Mouse (Mus musculus): ENCODE measurements around the gene Htra1.

Gene Htra1

DNA sequence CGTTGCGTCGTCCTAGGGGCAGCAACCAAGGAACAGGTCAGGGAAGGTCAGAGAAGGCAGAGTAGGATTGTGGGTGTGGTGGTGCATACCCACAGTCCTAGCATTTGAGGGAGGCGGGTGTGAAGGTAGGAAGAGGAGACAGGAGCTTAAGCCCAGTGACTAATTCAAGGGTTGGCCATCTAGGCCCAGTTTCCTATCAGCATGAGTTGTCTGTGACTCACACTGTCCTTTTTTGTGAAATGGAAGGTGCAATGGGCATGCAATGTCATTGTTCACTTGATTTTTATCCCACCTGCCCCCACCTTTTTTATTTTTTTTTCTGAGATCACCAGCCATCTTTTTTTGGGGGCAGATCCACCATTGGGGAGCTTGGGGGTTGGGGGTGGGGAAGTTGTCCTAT lies 29.5 kb downstream of the Htra1 start:
- in situ Hi-C loops (cut with MboI, MseI) = loop anchor here in 1 of 2 experiments (25.0 kb wide), 1 partner anchor 1803 kb away; no protein-coding TSS in a partner anchor

DNA sequence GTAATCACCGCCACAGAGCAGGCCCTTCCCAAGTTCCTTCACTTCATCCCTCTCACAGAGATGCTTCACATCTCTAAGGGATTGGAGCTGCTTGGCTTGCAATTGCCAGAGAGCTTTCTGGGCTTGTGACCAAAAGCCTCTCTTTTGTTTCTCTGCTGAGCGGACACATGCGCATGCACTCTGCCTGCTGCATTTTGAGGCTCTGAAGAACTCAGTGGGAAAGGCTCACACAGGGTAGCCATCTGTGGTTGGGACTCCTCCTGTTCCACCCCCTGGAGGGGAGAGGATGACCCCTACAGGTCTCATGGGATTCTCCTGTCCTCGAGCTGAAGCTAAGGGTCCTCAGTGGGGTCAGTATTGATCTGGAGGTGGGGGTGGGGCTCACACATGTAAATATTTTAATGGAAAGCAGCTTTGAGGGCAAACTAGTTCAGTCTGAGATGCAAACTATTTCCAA lies 30.0 kb downstream of the Htra1 start:
- in situ Hi-C loops (cut with MboI, MseI) = loop anchor here in 1 of 2 experiments (25.0 kb wide), 1 partner anchor 1804 kb away; no protein-coding TSS in a partner anchor

- in situ Hi-C loops (cut with MboI, MseI) = loop anchor here in 1 of 2 experiments (25.0 kb wide), 1 partner anchor 1804 kb away; no protein-coding TSS in a partner anchor
These were observed 30.5 kb downstream of the Htra1 start for GRCm38 (mm10) chr7:130966451-130966850.

- in situ Hi-C loops (cut with MboI, MseI) = loop anchor here in 1 of 2 experiments (25.0 kb wide), 1 partner anchor 1805 kb away; no protein-coding TSS in a partner anchor
These were observed 31.0 kb downstream of the Htra1 start for GRCm38 (mm10) chr7:130966876-130967275.

DNA sequence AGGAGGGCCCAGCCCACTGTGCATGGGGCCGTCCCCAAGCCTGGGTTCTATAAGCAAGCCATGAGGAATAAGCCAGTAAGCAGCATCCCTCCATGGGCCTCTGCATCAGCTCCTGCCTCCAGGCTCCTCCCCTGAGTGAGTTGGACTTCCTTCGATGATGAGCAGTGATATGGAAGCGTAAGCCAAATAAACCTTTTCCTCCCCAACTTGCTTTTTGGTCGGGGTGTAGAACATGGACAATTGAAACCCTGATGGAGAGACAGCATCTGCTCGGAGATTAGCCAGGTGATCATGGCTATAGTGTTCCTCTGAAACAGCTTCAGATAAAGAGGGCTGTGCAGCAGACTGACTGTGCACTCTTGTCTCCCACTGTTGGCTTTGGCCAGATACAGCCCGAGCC lies 32.0 kb downstream of the Htra1 start:
- in situ Hi-C loops (cut with MboI, MseI) = loop anchor here in 1 of 2 experiments (25.0 kb wide), 1 partner anchor 1806 kb away; no protein-coding TSS in a partner anchor

DNA sequence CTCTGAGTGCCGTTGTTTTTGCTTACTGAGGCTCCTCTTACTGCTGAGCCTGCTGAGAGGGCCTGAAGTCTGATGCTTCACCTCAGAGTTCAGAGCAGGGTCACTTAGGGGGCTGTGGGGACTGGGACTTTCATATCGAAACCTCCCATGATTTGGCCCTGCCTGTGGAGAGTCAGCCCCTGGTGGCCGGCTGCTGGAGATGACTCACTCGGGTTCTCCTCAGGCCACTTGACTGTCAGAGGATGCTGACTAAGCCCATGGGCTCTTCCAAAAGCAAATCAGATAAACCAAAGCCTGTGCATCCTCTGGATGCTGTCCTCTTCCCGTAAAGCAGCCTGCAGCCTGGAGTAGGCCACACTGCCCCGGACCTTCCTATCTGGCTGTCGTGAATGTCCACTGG lies 32.6 kb downstream of the Htra1 start:
- in situ Hi-C loops (cut with MboI, MseI) = loop anchor here in 1 of 2 experiments (25.0 kb wide), 1 partner anchor 1806 kb away; no protein-coding TSS in a partner anchor

GRCm38 (mm10) chr7:130969076-130969475 lies 33.2 kb downstream of the Htra1 start:
- in situ Hi-C loops (cut with MboI, MseI) = loop anchor here in 1 of 2 experiments (25.0 kb wide), 1 partner anchor 1807 kb away; no protein-coding TSS in a partner anchor

DNA sequence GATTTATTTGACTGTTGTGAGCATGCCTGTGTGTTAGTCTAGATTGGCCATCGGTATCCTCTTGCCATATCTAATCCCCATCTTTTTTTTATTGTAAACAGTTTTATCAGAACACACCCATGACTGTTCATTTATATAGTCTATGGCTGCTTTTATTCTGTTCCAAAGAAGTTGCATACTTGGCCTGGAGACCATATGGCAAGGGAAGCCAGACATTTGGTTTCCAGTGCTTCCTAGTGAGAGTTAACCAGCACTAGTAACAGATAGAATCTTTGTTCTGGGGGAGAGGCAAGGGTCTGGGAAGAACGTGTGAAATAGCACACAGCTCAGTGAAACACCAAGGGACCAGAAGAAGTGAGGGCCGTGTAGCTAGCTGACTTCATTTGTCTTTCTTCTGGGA lies 33.6 kb downstream of the Htra1 start:
- in situ Hi-C loops (cut with MboI, MseI) = loop anchor here in 1 of 2 experiments (25.0 kb wide), 1 partner anchor 1807 kb away; no protein-coding TSS in a partner anchor

DNA sequence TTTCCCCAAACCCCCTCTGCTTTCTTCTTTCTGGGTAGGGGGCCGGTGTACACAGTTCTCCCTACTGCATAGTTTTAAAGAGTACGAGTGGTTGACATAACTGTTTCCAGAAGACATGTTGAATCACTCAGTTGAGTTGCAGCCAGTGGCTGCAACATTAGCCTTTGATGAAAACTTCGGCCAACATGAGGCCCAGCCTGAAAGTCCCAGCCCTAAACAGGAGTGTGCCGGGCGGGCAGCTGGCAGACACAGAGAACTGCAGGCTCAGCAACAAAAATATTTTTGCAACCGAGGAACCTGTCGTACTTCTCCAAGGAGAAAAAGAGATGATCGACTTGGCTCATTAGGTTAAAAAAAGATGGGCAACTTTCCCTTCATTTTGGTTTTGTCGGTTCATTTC lies 36.9 kb downstream of the Htra1 start:
- in situ Hi-C loops (cut with MboI, MseI) = loop anchor here in 1 of 2 experiments (25.0 kb wide), 1 partner anchor 1810 kb away; no protein-coding TSS in a partner anchor

DNA sequence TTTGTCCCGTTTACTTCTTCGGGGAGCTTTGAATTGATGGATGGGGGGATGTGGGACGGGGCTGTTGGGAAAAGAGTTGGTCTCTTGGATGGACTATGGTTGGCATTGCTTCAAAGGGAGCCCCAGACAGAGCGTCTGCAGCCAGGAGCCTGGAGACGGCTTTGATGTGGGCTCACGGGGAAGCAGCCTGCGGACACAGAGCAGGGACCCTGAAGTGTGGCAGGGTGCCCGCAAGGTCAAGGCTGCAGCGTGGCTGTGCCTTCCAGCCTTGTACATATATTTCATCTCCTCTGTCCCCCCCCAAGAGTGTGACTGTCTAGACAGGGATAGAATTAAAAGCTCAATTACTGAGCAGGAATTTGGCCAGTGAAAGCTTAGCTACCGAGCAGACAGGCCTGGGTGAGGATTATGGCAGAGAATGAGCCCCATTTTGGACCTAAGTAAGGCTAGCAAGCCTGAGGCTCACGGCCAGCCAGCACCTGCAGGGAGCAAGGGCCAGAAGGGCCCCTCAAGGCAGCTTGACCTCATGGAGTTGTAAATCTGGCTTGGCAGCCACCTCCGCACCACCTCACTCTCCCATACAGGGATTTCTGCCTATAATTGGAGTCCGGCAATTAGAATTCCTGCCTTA lies 40.5 kb downstream of the Htra1 start:
- in situ Hi-C loops (cut with MboI, MseI) = no loop called here

GRCm38 (mm10) chr7:130977794-130978521 lies 42.0 kb downstream of the Htra1 start:
- in situ Hi-C loops (cut with MboI, MseI) = no loop called here

DNA sequence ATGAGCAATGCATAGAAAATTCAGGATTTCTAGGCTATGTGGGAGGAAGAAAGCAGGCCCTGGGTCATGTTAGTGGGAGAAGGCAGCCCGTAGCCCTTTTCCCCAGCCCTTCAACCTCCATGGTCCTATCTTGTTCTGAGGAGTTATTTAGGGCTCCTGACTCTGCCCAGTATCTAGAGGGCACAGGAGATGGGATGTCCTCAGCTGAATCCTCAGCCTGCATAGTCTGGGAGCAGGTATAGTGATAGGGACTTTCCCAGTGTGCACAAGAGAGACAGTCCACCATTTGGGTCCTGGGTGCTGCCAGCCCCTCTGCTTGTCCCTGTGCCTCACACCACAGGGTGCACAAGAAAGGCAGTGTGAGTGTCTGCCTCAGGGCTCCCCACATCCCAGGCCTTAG lies 42.6 kb downstream of the Htra1 start:
- in situ Hi-C loops (cut with MboI, MseI) = no loop called here

- in situ Hi-C loops (cut with MboI, MseI) = no loop called here
These were observed 44.2 kb downstream of the Htra1 start for GRCm38 (mm10) chr7:130980130-130980529.

DNA sequence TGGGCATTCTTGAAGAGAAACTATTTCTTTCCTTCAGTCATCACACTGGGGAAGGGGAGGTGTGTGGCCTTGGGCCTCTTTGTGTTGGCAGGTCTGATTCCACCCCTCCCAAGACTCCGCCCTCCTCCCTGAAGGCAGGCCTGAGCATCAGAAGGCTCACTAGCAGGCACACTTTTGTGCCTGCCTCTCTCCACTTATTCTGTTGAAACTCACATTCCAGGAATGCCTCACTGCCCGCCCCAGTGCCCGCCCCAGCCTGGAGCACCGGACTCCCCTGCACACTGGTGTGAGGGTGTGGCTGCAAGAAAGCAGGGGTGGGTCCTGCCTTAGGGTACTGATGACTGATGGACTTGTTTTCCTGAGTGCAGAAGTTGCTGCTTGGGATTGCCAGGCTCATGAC lies 46.5 kb downstream of the Htra1 start:
- in situ Hi-C loops (cut with MboI, MseI) = no loop called here

DNA sequence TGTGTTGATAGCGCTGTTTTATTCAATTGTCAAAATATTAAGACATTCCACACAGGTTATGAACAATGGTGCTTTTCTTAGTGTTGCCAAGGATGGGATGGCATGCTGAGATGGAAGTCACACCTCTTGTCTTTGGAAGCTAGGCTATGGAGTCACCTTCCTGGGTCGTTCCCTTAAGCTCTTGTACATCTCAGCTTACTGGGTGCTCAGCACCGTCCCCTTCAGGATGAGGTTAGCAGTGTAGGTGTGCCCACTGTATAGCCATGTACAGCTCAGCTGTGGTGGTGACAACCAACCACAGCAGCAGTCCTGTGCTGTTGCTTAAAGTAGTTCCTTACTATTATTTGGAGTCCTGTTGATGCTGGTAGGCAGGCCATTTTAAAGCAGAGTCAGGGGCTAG lies 47.0 kb downstream of the Htra1 start:
- in situ Hi-C loops (cut with MboI, MseI) = no loop called here

DNA sequence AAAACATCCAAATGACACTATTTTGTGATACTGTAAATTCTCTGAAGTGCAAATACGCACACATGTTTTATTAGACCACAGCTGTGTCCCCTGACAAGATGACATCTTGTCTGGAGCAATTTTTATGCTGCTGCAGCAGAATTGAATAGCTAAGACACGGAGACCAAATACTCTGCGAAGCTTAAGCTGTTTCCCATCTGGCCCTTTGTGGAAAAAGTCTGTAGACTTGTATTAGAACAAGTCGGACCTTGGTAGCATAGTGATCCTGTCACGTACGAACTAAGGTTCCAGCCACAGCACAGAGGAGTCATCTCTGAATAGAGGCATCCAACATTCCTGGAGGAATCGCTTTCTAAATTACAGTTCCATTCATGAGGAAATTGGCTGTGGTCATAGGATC lies 48.4 kb downstream of the Htra1 start:
- in situ Hi-C loops (cut with MboI, MseI) = no loop called here

DNA sequence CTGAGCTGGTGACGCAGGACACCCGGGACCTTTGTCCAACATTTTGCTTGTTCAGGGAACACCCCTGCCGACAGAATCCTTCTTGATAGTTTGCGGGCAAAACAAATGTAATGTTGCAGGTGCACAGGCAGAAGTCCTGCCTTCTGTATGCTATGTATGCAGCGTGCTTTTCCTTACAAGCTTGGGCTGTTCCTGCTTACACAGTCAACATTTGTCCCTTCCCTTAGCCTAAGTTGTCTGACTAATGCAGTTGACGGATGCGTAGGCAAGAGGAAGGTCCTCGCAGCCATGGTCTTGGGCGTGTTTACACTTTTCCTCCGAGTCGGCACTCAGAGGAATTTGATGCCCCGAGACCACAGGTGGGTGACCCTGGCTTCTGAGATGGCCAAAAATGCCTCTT lies 49.3 kb downstream of the Htra1 start:
- in situ Hi-C loops (cut with MboI, MseI) = no loop called here

GRCm38 (mm10) chr7:130985716-130986115 lies 49.8 kb downstream of the Htra1 start:
- in situ Hi-C loops (cut with MboI, MseI) = no loop called here

- in situ Hi-C loops (cut with MboI, MseI) = no loop called here
These were observed 52.2 kb downstream of the Htra1 start for GRCm38 (mm10) chr7:130988146-130988545.

GRCm38 (mm10) chr7:130989371-130989770 lies 53.5 kb downstream of the Htra1 start:
- in situ Hi-C loops (cut with MboI, MseI) = no loop called here

GRCm38 (mm10) chr7:130991174-130991789 lies 55.4 kb downstream of the Htra1 start:
- in situ Hi-C loops (cut with MboI, MseI) = loop anchor here in 1 of 2 experiments (10.0 kb wide), 1 partner anchor 1224 kb away; no protein-coding TSS in a partner anchor

GRCm38 (mm10) chr7:130993907-130994306 lies 58.0 kb downstream of the Htra1 start:
- in situ Hi-C loops (cut with MboI, MseI) = loop anchor here in 1 of 2 experiments (10.0 kb wide), 1 partner anchor 1221 kb away; no protein-coding TSS in a partner anchor
